Mouse (Mus musculus): ENCODE measurements around the gene Celf6.

- no peak for TF ChIP-seq CTCF (IDR thresholded peaks at IDR 0.05; ENCODE audit: borderline replicate concordance, control insufficient read depth, extremely low read depth, insufficient read depth, low read length, poor library complexity)
- no peak for TF ChIP-seq POLR2A (IDR thresholded peaks at IDR 0.05; ENCODE audit: control insufficient read depth, extremely low read depth, insufficient read depth, low read length, poor library complexity)
Measured at GRCm38 (mm10) chr9:59639936-59640335, 62.2 kb downstream of the Celf6 start.

Data from thymus, adult 2 months (tissue).